Comparison of ENCODE assay signal across 19 mouse cellular contexts in the genomic region with DNA sequence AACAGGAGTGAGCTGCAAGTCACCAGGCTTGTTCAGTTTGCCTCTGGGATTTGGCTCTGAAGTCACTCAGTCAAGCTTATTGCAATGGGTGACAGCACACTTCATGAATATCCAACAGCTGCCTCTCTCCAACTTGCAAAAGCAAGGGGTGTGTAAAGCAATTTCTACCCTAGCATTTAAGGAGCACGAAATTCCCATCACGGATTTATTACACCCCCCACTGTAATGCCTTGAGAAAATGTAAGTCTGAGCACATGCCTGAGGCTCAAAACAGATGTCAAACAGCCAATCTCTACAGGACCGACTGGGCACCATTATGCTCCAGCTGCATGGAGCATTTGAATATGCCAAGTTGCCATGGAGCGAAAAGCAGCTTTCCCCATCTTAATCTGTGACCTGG.
A peak's percentile ranks its signal among the peaks of the same experiment; 100 is the strongest.
DNase-seq lines count a peak whose midpoint lies in the region; ATAC-seq and TF ChIP-seq lines count a peak whose summit lies in the region.
"Had no signal": no experiment of that assay in that cellular context is flagged by ENCODE, and none has a peak within 500 bp of the region (broad histone marks: within the 10 kb centered on the region; RNA-seq: fewer than 3 reads in every experiment).

No protein-coding gene starts in this region.

- no peak overlapping the region for H3K4me2 ChIP-seq in forebrain, embryonic 15.5 days (replicated peaks)
- no peak overlapping the region for H3K4me2 ChIP-seq in forebrain, embryonic 11.5 days (ENCODE audit: low read depth, low read length, severe bottlenecking)
- H3K4me2 ChIP-seq in limb, embryonic 12.5 days, result no peak overlapping the region
- H3K4me2 ChIP-seq in midbrain, postnatal 0 days (ENCODE audit: low read depth, low read length, poor library complexity, severe bottlenecking), result no peak overlapping the region
- H3K4me2 ChIP-seq: intestine, embryonic 15.5 days; liver, embryonic 11.5 days; lung, embryonic 14.5 days had no signal

- no peak for TF ChIP-seq CTCF in midbrain, postnatal 0 days (IDR thresholded peaks at IDR 0.05)

- 0 out of 2 replicates have a peak, but pooled peaks cover 4% of the 10 kb centered on the region for H3K9me3 ChIP-seq in forebrain, embryonic 15.5 days
- H3K9me3 ChIP-seq in forebrain, embryonic 11.5 days (ENCODE audit: control insufficient read depth, low read length), result no peaks in the 10 kb centered on the region; the same call in 1 of the 2 replicates
- peaks cover 7% of the 10 kb centered on the region; the same call in 1 of the 2 replicates for H3K9me3 ChIP-seq in limb, embryonic 12.5 days
- no peaks in the 10 kb centered on the region for H3K9me3 ChIP-seq in limb, embryonic 10.5 days (replicated peaks)
- H3K9me3 ChIP-seq in midbrain, postnatal 0 days (ENCODE audit: low read length), result no peaks in the 10 kb centered on the region
- H3K9me3 ChIP-seq: intestine, embryonic 15.5 days had no signal

- H3K4me1 ChIP-seq in forebrain, embryonic 15.5 days, result no peaks in the 10 kb centered on the region
- H3K4me1 ChIP-seq in forebrain, embryonic 11.5 days (replicated peaks; ENCODE audit: control insufficient read depth, insufficient read depth, low read length), result no peaks in the 10 kb centered on the region; the same call in 1 of the 2 replicates
- H3K4me1 ChIP-seq in limb, embryonic 12.5 days (replicated peaks), result peaks cover 46% of the 10 kb centered on the region
- H3K4me1 ChIP-seq in limb, embryonic 10.5 days, result peaks cover 23% of the 10 kb centered on the region
- H3K4me1 ChIP-seq in midbrain, postnatal 0 days (ENCODE audit: insufficient read depth, low read length), result no peaks in the 10 kb centered on the region
- H3K4me1 ChIP-seq: intestine, embryonic 15.5 days had no signal

- 60% methylated on average over 4 of the region's 4 CpGs for WGBS in forebrain, embryonic 15.5 days
- WGBS in forebrain, embryonic 11.5 days, result 82% methylated on average over 4 of the region's 4 CpGs
- 43% methylated on average over 4 of the region's 4 CpGs for WGBS in limb, embryonic 12.5 days
- WGBS in limb, embryonic 10.5 days, result 82% methylated on average over 4 of the region's 4 CpGs
- 26% methylated on average over 4 of the region's 4 CpGs for WGBS in midbrain, postnatal 0 days

- H3K4me3 ChIP-seq in forebrain, embryonic 15.5 days, result no peak overlapping the region
- H3K4me3 ChIP-seq in forebrain, embryonic 11.5 days (ENCODE audit: low read depth, low read length), result no peak overlapping the region
- no peak overlapping the region for H3K4me3 ChIP-seq in limb, embryonic 12.5 days (replicated peaks)
- no peak overlapping the region for H3K4me3 ChIP-seq in limb, embryonic 10.5 days
- no peak overlapping the region for H3K4me3 ChIP-seq in midbrain, postnatal 0 days (ENCODE audit: low read depth, low read length)
- H3K4me3 ChIP-seq: intestine, embryonic 15.5 days had no signal

- 0 out of 2 replicates have a peak, but pooled peaks have one; percentile 38 for ATAC-seq in forebrain, embryonic 15.5 days (replicated peaks)
- ATAC-seq in forebrain, embryonic 11.5 days (replicated peaks; ENCODE audit: low FRiP score), result no peak
- peak; percentile 23; the same call in 1 of the 2 replicates for ATAC-seq in limb, embryonic 12.5 days (ENCODE audit: insufficient number of reproducible peaks, insufficient read depth, low FRiP score, low TSS enrichment, low read depth)
- peak; percentile 65 for ATAC-seq in midbrain, postnatal 0 days (ENCODE audit: low FRiP score)
- ATAC-seq: intestine, embryonic 15.5 days; Patski had no signal

- H3K27ac ChIP-seq in forebrain, embryonic 15.5 days (replicated peaks), result no peak overlapping the region
- H3K27ac ChIP-seq in forebrain, embryonic 11.5 days (ENCODE audit: low read depth, low read length), result no peak overlapping the region
- H3K27ac ChIP-seq in limb, embryonic 12.5 days, result no peak overlapping the region; the same call in 1 of the 2 replicates
- no peak overlapping the region for H3K27ac ChIP-seq in limb, embryonic 10.5 days
- no peak overlapping the region for H3K27ac ChIP-seq in midbrain, postnatal 0 days (ENCODE audit: low read depth, low read length)
- H3K27ac ChIP-seq: intestine, embryonic 15.5 days; macrophage had no signal

- H3K36me3 ChIP-seq in forebrain, embryonic 15.5 days, result no peaks in the 10 kb centered on the region
- no peaks in the 10 kb centered on the region for H3K36me3 ChIP-seq in forebrain, embryonic 11.5 days (ENCODE audit: control insufficient read depth, insufficient read depth, low read length)
- H3K36me3 ChIP-seq in limb, embryonic 12.5 days, result no peaks in the 10 kb centered on the region
- H3K36me3 ChIP-seq in limb, embryonic 10.5 days, result no peaks in the 10 kb centered on the region
- H3K36me3 ChIP-seq in midbrain, postnatal 0 days (ENCODE audit: insufficient read depth, low read length), result no peaks in the 10 kb centered on the region
- H3K36me3 ChIP-seq: intestine, embryonic 15.5 days had no signal

- H3K27me3 ChIP-seq in forebrain, embryonic 15.5 days, result no peaks in the 10 kb centered on the region
- H3K27me3 ChIP-seq in forebrain, embryonic 11.5 days (ENCODE audit: control insufficient read depth, insufficient read depth, low read length), result no peaks in the 10 kb centered on the region
- H3K27me3 ChIP-seq in limb, embryonic 12.5 days, result no peaks in the 10 kb centered on the region
- H3K27me3 ChIP-seq in limb, embryonic 10.5 days (ENCODE audit: low read depth, poor library complexity, severe bottlenecking), result no peaks in the 10 kb centered on the region
- H3K27me3 ChIP-seq in midbrain, postnatal 0 days (ENCODE audit: insufficient read depth, low read length), result no peaks in the 10 kb centered on the region
- H3K27me3 ChIP-seq: intestine, embryonic 15.5 days had no signal

- no peak for DNase-seq in forebrain, embryonic 11.5 days (ENCODE audit: low spot score)
- no peak for DNase-seq in limb, embryonic 10.5 days (ENCODE audit: low spot score)
- peak; percentile 46 for DNase-seq in forelimb bud, embryonic 11.5 days (ENCODE audit: low read depth, low spot score)
- peak; percentile 46 for DNase-seq in midbrain, postnatal 0 days (ENCODE audit: low spot score)
- DNase-seq in right cerebral cortex, postnatal 25 days, result no peak
- DNase-seq in layer of hippocampus, adult 8-10 months (ENCODE audit: low spot score in 2 of 2), result no peak
- DNase-seq: adrenal gland, postnatal 36 days; B cell, adult 2 months; cerebellum, postnatal 25 days; gastrocnemius, postnatal 10 days; heart, postnatal 10 days; lung, embryonic 14.5 days; thymus, adult 18-20 months had no signal

- H3K9ac ChIP-seq in forebrain, embryonic 15.5 days (replicated peaks), result no peak overlapping the region
- H3K9ac ChIP-seq in forebrain, embryonic 11.5 days (ENCODE audit: low read length), result no peak overlapping the region
- no peak overlapping the region for H3K9ac ChIP-seq in limb, embryonic 12.5 days (replicated peaks)
- H3K9ac ChIP-seq in midbrain, postnatal 0 days (replicated peaks; ENCODE audit: low read length, poor library complexity, severe bottlenecking), result no peak overlapping the region
- H3K9ac ChIP-seq: intestine, embryonic 15.5 days; lung, embryonic 14.5 days had no signal

Comparison
In these comparisons a context has a peak if more than half of its experiments do, and no peak if none do; other contexts are left out.
1. DNase-seq: peak in forelimb bud, embryonic 11.5 days (single experiment) and midbrain, postnatal 0 days (single experiment); none in forebrain, embryonic 11.5 days (single experiment), limb, embryonic 10.5 days (single experiment), right cerebral cortex, postnatal 25 days (single experiment) and layer of hippocampus, adult 8-10 months (0 of 2).